In genomic region chr10:121750175-121750574, GRCm38 (mm10) we compare ENCODE assay signal across 11 mouse cellular contexts. TPM values are rescaled to one million over a fixed set of nuclear protein-coding genes. Genes with fewer than 3 reads are reported as not detected.
DNase-seq lines count a peak whose midpoint lies in the region; ATAC-seq and TF ChIP-seq lines count a peak whose summit lies in the region.
"Had no signal": no experiment of that assay in that cellular context is flagged by ENCODE, and none has a peak within 500 bp of the region (broad histone marks: within the 10 kb centered on the region; RNA-seq: fewer than 3 reads in every experiment).

No protein-coding gene starts in this region.

- no peaks in the 10 kb centered on the region for H3K9me3 ChIP-seq in liver, embryonic 11.5 days (ENCODE audit: control insufficient read depth, low read length)
- H3K9me3 ChIP-seq: neural tube, embryonic 12.5 days had no signal

- 71% methylated on average over 12 of the region's 12 CpGs for WGBS in bone marrow, adult 2 months
- 93% methylated on average over 12 of the region's 12 CpGs for WGBS in liver, embryonic 11.5 days

- H3K27ac ChIP-seq in bone marrow, adult 2 months (ENCODE audit: control insufficient read depth, insufficient read depth, low read depth, low read length, poor library complexity), result peak overlapping the region; percentile 40
- no peak overlapping the region for H3K27ac ChIP-seq in liver, embryonic 11.5 days (ENCODE audit: low read depth, low read length)
- H3K27ac ChIP-seq: neural tube, embryonic 12.5 days had no signal

- peak; percentile 17 for DNase-seq in adrenal gland, postnatal 10 days
- DNase-seq in adrenal gland, adult 8-10 months, result no peak
- peak; percentile 46 to 59 for DNase-seq in left cerebral cortex, postnatal 14 days (ENCODE audit: low spot score in 2 of 2)
- peak; percentile 65 to 83 for DNase-seq in right cerebral cortex, adult 2 months (ENCODE audit: low spot score in 2 of 2)
- DNase-seq in kidney, adult 8-10 months, result no peak
- DNase-seq in urinary bladder, postnatal 10 days (ENCODE audit: low spot score), result no peak
- DNase-seq in liver, embryonic 11.5 days (ENCODE audit: low spot score), result no peak
- DNase-seq: cerebellum, postnatal 10 days had no signal

- no peak for ATAC-seq in liver, embryonic 11.5 days (replicated peaks; ENCODE audit: low FRiP score)

- no peak overlapping the region for H3K4me2 ChIP-seq in liver, embryonic 11.5 days
- H3K4me2 ChIP-seq: neural tube, embryonic 12.5 days had no signal

- H3K36me3 ChIP-seq in liver, embryonic 11.5 days (ENCODE audit: control insufficient read depth, insufficient read depth, low read length), result peaks cover 30% of the 10 kb centered on the region

- peak overlapping the region; percentile 25 for H3K4me3 ChIP-seq in bone marrow, adult 2 months (replicated peaks; ENCODE audit: control insufficient read depth, low read depth, low read length)
- no peak overlapping the region for H3K4me3 ChIP-seq in liver, embryonic 11.5 days (ENCODE audit: low read depth, low read length)
- H3K4me3 ChIP-seq: erythroblast, embryonic 14.5 days; neural tube, embryonic 12.5 days had no signal

- H3K9ac ChIP-seq in liver, embryonic 11.5 days (ENCODE audit: low read depth, low read length), result no peak overlapping the region
- H3K9ac ChIP-seq: neural tube, embryonic 12.5 days had no signal

- H3K4me1 ChIP-seq in bone marrow, adult 2 months (ENCODE audit: control insufficient read depth, insufficient read depth, low read length), result no peaks in the 10 kb centered on the region
- H3K4me1 ChIP-seq in liver, embryonic 11.5 days (replicated peaks; ENCODE audit: control insufficient read depth, insufficient read depth, low read length), result no peaks in the 10 kb centered on the region
- H3K4me1 ChIP-seq: neural tube, embryonic 12.5 days had no signal

- intact Hi-C loops in left cerebral cortex, postnatal 14 days (cut with DNase I), result no loop called here

- TF ChIP-seq POLR2A in bone marrow, adult 2 months (IDR thresholded peaks at IDR 0.05; ENCODE audit: borderline replicate concordance, control insufficient read depth, low read depth, low read length), result no peak

- TF ChIP-seq CTCF in bone marrow, adult 2 months (IDR thresholded peaks at IDR 0.05; ENCODE audit: control insufficient read depth, insufficient read depth, low read length), result no peak

- no peaks in the 10 kb centered on the region for H3K27me3 ChIP-seq in liver, embryonic 11.5 days (replicated peaks; ENCODE audit: control insufficient read depth, insufficient read depth, low read length)
- H3K27me3 ChIP-seq: neural tube, embryonic 12.5 days had no signal

RNA-seq across cellular contexts. Expression of gene BC048403, which starts 10.4 kb away (rescaled TPM):
- 1 to 10 TPM; 7.0 to 7.6 TPM for total RNA-seq in adrenal gland, postnatal 10 days (2021)
- total RNA-seq in adrenal gland, adult 8-10 months (2022), result 10 to 100 TPM in 2 of 4 experiments, 1 to 10 TPM in 2; 7.3 to 13.3 (median 10.3) TPM
- 2.0 and 2.2 TPM in 2 replicates for polyA plus RNA-seq in bone marrow, adult 2 months (2011; ENCODE audit: insufficient read depth, insufficient read length, low replicate concordance, missing spikeins)
- 1 to 10 TPM; 7.1 to 9.8 TPM for total RNA-seq in left cerebral cortex, postnatal 14 days (2021)
- polyA plus RNA-seq in liver, embryonic 11.5 days (2014; fragmentation: Nextera tagmentation; extraction: Ambion mirVana), result 5.6 and 6.7 TPM in 2 replicates

Comparison
In these comparisons a context has a peak if more than half of its experiments do, and no peak if none do; other contexts are left out.
1. DNase-seq: peak in adrenal gland, postnatal 10 days (single experiment), left cerebral cortex, postnatal 14 days (2 of 2) and right cerebral cortex, adult 2 months (2 of 2); none in adrenal gland, adult 8-10 months (single experiment), kidney, adult 8-10 months (0 of 2), urinary bladder, postnatal 10 days (single experiment) and liver, embryonic 11.5 days (single experiment).